Mouse (Mus musculus) embryonic stem cell, embryonic (primary cell): ENCODE measurements at regions not wholly inside any gene's neighbourhood (a gene's known extent, or its start where the extent isn't known, plus 50 kb on each side); places are given as distances from the start of the nearest gene placed in this dataset.
"Not testable (repeated sequence)": the region's sequence is repeated elsewhere in the genome, so short reads cannot be mapped to it uniquely, and the experiment has no call there.

Experiments
- CTCF ChIA-PET, 4 experiments: fragments of 300-600 bp in 2 of 4; fragments of 350-600 bp in 2 of 4; sonication (Branson Sonifier 250); formaldehyde crosslinking; loops; one replicate each; lab custom pipeline; 2022; ENCODE audit warnings: inconsistent platforms in 2 of 4; lab: Charles Lee
- POLR2A ChIA-PET, 4 experiments: fragments of 300-600 bp in 2 of 4; fragments of 350-600 bp in 2 of 4; sonication (Branson Sonifier 250); formaldehyde crosslinking; loops; one replicate each; lab custom pipeline; 2022; ENCODE audit warnings: antibody characterized with exemption in 4 of 4, inconsistent platforms in 1 of 4; lab: Charles Lee

- CTCF ChIA-PET, result no interaction called here
- POLR2A ChIA-PET, result no interaction called here
These were observed 853.1 kb upstream of the Pou3f2 start for GRCm38 (mm10) chr4:23341240-23341639.

- CTCF ChIA-PET, result interaction anchor here in 1 of 4 experiments (0.6 kb wide), 1 partner anchor 121 kb away, joined by 3 read pairs; no protein-coding TSS in a partner anchor
- POLR2A ChIA-PET, result no interaction called here
These were observed 850.3 kb upstream of the Pou3f2 start for GRCm38 (mm10) chr4:23338481-23338880.

DNA sequence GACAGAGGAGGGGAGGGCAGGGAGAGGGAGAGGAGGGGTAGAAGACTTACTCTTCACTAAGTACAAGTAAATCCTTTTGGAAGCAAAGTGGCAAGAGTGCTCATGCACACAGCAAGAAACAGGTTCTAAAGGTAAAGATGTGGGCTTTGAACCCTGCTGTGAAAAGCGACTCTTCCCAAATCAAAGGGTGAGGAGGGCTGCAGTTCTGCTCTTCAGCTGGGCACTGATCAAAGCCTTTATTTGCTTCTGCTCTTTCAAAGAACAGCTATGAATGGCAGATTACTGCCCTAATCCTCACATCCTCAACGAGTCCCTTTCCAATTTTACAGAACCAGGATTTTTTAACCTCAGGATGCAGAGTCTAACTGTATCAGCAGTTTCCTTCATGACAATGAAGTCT is 812.5 kb upstream of the Pou3f2 start:
- POLR2A ChIA-PET, result no interaction called here
- CTCF ChIA-PET, result no interaction called here

DNA sequence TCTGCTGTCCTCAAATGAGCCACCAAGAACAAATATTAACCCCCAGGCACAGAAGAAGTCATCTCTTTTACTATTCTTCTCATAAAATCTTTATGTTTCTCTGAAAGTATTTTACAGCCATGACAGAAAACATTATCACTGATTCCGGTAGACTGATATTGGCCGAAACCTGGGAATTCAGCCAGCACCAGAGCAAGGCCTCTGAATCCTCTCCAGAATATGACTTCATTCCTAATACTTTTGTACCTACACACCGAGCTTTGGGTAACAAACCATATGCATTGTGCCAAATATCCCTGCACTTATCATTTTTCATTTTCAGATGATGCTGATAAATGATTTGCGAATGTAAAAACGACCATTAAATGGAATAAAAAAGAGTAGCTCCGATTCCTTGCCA is 791.9 kb upstream of the Pou3f2 start:
- ChIA-PET POLR2A (interaction anchor here in 1 of 4 experiments (0.5 kb wide), 1 partner anchor 78 kb away, joined by 5 read pairs; no protein-coding TSS in a partner anchor), CTCF (no interaction called here)

- ChIA-PET CTCF (interaction anchor here in 1 of 4 experiments (0.6 kb wide), 1 partner anchor 508 kb away, joined by 3 read pairs; no protein-coding TSS in a partner anchor), POLR2A (no interaction called here)
These were observed 787.0 kb upstream of the Pou3f2 start for GRCm38 (mm10) chr4:23275203-23275602.

GRCm38 (mm10) chr4:23271947-23272346 is 783.8 kb upstream of the Pou3f2 start:
- POLR2A ChIA-PET, result interaction anchor here in 1 of 4 experiments (0.7 kb wide), 1 partner anchor 23 kb away, joined by 3 read pairs; no protein-coding TSS in a partner anchor
- CTCF ChIA-PET, result interaction anchor here in 1 of 4 experiments (0.6 kb wide), 1 partner anchor 599 kb away, joined by 3 read pairs; no protein-coding TSS in a partner anchor

- ChIA-PET POLR2A (no interaction called here), CTCF (no interaction called here)
These were observed 772.2 kb upstream of the Pou3f2 start for GRCm38 (mm10) chr4:23260371-23260770.

DNA sequence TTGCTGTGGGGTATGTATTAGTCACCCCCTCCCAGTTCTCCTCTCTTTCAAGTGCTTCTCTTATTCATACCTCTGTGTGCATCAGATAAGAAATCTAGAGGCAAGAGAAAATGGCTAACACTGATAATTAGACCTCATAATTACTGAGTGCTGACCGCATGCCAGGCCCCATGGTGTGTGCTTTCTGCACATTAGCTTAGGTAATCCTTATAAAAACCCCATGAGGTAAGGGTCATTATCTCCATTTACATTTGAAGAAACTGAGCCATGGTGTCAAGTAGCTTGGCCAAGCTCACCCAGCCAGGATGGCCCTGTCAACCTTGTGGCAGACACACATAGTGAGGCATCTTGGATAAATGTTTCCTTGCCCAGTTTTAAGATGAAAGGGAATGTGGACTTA is 746.8 kb upstream of the Pou3f2 start:
- CTCF ChIA-PET, result no interaction called here
- POLR2A ChIA-PET, result no interaction called here

- CTCF ChIA-PET, result interaction anchor here in 1 of 4 experiments (0.7 kb wide), 1 partner anchor 946 kb away, joined by 3 read pairs; no protein-coding TSS in a partner anchor
- POLR2A ChIA-PET, result not testable (repeated sequence)
These were observed 706.6 kb upstream of the Pou3f2 start for GRCm38 (mm10) chr4:23194756-23195155.

- CTCF ChIA-PET, result no interaction called here
- POLR2A ChIA-PET, result no interaction called here
These were observed 705.4 kb upstream of the Pou3f2 start for GRCm38 (mm10) chr4:23193384-23194135.

GRCm38 (mm10) chr4:23173811-23174210 is 685.6 kb upstream of the Pou3f2 start:
- POLR2A ChIA-PET, result no interaction called here

GRCm38 (mm10) chr4:23173330-23173729 is 685.2 kb upstream of the Pou3f2 start:
- POLR2A ChIA-PET, result no interaction called here
- CTCF ChIA-PET, result no interaction called here

More at GRCm38 (mm10) chr4:23173811-23174210, 685.6 kb upstream of the Pou3f2 start:
- CTCF ChIA-PET, result no interaction called here

DNA sequence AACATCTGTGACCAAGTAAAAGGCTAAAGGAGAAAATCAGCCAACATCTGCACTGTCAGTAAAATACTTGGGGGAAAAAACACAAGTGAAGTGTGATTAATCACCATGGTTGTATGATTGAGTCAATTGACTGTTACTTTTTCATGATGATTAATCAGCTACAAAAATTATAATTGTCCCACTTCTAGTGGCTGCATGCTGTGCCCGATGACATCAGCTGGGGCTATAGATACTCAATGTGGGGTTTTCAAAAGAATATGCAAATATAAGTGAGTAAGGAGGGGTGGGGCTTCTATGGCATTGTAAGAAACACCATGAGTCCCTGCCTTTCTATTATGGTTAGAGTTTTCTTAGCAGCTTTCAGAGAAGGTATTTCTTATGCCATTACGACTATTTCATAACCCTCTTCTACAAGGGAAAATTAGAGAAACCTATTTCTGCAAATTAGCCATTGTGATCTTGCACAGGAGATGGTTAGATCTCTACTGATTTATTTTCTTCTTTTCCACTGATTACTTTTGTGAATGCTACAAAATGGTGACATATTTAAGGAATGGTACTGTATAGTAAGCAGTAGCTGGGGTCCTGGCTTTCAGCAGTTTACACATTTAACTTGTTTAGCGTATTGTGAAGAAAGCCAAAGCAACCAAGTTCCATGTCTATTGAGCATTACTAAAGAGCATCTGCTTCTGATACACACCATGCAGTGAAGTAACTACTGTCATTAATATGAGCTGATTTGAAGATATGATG is 660.1 kb upstream of the Pou3f2 start:
- ChIA-PET POLR2A (no interaction called here), CTCF (no interaction called here)

DNA sequence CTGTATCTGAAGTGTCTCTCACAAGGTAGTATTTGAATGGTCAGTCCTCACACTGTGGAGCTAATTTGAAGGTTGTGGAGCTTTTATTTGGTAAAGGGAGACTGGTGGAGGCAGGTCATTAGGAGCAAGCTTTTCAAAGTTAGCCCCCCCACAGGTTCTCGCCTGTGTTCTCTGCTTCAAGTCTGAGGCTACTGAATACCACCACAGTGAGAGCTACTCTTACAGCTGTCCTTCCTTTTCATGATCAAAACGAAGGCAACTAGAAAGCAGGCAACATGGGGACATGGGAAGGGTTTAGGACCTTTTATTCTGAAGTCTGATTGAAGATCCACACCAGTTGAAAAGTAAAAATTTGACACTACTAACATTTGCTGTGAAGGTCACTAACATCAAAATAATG is 645.2 kb upstream of the Pou3f2 start:
- ChIA-PET CTCF (no interaction called here), POLR2A (interaction anchor here in 1 of 4 experiments (0.6 kb wide), 1 partner anchor 1369 kb away, joined by 6 read pairs; no protein-coding TSS in a partner anchor)

- CTCF ChIA-PET, POLR2A ChIA-PET: not testable (repeated sequence)
These were observed 613.3 kb upstream of the Pou3f2 start for GRCm38 (mm10) chr4:23101452-23101851.

- ChIA-PET CTCF (no interaction called here), POLR2A (no interaction called here)
These were observed 591.4 kb upstream of the Pou3f2 start for GRCm38 (mm10) chr4:23079521-23079920.

DNA sequence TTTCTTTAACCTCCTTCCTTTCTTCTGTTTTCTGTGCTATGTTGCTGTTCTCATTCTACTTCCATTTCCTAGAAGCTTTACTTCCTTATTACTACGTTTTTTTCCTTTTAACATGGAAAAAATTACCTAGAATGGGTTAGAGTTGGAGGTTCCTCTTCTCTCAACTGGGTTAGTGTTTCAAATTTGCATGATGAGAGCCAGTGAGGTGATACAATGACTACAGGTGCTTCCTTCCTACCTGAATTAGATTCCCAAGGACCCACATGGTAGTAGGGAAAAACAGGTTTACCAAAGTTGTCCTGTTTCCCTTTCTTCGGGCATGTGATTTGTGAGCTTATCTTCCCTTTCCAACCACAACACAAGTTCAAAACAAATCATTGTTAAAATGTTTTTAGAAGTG is 589.4 kb upstream of the Pou3f2 start:
- ChIA-PET POLR2A (no interaction called here), CTCF (no interaction called here)

- ChIA-PET POLR2A (no interaction called here), CTCF (interaction anchor here in 1 of 4 experiments (0.5 kb wide), 1 partner anchor 138 kb away, joined by 3 read pairs; no protein-coding TSS in a partner anchor)
These were observed 562.6 kb upstream of the Pou3f2 start for GRCm38 (mm10) chr4:23050701-23051317.

- POLR2A ChIA-PET, result no interaction called here
- CTCF ChIA-PET, result no interaction called here
These were observed 549.6 kb upstream of the Pou3f2 start for GRCm38 (mm10) chr4:23037784-23038183.

DNA sequence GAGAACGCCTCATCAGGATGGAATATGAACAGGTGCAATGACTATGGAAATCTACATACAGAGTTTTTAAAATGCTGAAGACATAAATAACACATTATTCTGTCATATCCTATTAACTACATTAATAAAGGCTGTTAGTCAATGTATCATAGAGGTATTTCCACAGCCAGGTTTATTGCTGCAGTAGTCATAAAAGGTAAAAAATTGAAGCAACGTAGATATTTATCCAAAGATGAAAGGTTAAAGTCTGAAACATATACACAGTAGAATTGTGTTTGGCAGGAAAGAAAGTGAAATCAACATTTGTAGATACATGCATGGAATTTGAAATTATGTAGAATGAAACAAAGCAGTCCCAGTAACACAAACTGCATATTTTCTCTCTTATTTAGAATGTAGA is 543.1 kb upstream of the Pou3f2 start:
- CTCF ChIA-PET, result no interaction called here
- POLR2A ChIA-PET, result no interaction called here
